Mouse (Mus musculus) left cerebral cortex, postnatal 4 days (tissue): ENCODE data around the gene Rhof. TPM values are rescaled to one million over a fixed set of nuclear protein-coding genes. Genes with fewer than 3 reads are reported as not detected.

Source experiments
- DNase-seq: peaks from one replicate; pipeline ENCODE4 v3.0.0-alpha.2; 2022
- intact Hi-C: fragments of 180-260 bp; cut with DNase I; formaldehyde crosslinking; loops from one replicate; pipeline ENCODE4 v1.15.1; 2025
- total RNA-seq, 2 experiments: library from RNA; stranded (reverse); gene quantifications; 2 replicates each; pipeline ENCODE4 v1.2.3; 2021

Gene Rhof
- total RNA-seq, 2 experiments from 2014 or later, result 44.0 to 48.8 TPM

DNA sequence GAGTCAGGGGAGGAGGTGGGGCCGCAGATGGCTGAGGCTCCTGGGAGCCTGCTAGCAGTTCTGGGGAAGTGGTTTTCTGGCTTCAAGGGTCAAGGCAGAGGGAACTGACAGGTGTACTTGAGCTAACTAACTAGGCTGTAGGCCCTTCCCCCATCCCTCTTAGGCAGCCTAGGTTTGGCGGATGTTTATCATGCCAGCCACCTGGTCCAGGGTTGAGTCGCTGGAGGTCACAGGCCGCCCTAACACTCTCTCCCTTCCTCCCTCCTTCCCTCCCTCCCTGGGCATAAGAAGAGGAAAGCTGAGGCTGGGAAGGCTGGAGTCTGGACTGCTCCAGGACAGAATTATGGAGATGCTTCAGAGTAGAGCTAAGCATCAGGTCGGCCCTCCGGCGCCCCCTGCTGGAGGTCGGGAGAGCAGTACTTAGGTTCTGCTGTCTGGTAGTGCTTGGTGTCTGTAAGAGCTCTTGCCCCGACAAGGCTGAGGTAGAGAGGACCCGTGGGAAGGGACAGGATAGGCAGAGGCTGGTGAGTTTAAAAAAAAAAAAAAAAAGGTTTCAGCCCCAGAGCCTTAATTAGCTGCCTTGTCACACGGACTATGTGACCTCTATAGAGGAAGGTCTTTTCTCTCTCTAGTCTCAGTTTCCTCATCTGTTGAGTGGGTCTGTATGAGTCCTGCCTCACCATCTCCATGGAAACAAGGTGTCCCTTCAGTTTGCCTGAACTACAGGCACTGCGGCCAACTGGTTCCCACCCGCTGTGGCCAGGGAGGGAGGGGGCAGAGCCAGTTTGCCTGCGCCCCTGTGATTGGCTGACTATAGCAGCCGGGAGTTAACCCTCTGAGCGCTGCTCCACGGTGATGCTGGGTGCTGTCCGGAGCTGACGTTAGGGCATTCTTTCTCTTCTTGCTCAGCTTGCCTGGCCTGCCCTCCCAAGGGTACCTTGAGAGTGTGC, 17.2 kb upstream of the Rhof start:
- intact Hi-C loops, result no loop called here

GRCm38 (mm10) chr5:123148073-123148722, 15.7 kb upstream of the Rhof start:
- DNase-seq, result no peak
- intact Hi-C loops, result no loop called here

More for the DNA sequence above, 17.2 kb upstream of the Rhof start:
- peak; percentile 94 for DNase-seq

- no peak for DNase-seq
- intact Hi-C loops, result no loop called here
Observed at GRCm38 (mm10) chr5:123147569-123147968, 15.1 kb upstream of the Rhof start.

GRCm38 (mm10) chr5:123146357-123146756, 13.9 kb upstream of the Rhof start:
- intact Hi-C loops, result no loop called here
- DNase-seq, result no peak

GRCm38 (mm10) chr5:123144746-123145590, 12.5 kb upstream of the Rhof start:
- intact Hi-C loops, result no loop called here
- no peak for DNase-seq

GRCm38 (mm10) chr5:123143971-123144745, 11.7 kb upstream of the Rhof start:
- intact Hi-C loops, result no loop called here
- no peak for DNase-seq

DNA sequence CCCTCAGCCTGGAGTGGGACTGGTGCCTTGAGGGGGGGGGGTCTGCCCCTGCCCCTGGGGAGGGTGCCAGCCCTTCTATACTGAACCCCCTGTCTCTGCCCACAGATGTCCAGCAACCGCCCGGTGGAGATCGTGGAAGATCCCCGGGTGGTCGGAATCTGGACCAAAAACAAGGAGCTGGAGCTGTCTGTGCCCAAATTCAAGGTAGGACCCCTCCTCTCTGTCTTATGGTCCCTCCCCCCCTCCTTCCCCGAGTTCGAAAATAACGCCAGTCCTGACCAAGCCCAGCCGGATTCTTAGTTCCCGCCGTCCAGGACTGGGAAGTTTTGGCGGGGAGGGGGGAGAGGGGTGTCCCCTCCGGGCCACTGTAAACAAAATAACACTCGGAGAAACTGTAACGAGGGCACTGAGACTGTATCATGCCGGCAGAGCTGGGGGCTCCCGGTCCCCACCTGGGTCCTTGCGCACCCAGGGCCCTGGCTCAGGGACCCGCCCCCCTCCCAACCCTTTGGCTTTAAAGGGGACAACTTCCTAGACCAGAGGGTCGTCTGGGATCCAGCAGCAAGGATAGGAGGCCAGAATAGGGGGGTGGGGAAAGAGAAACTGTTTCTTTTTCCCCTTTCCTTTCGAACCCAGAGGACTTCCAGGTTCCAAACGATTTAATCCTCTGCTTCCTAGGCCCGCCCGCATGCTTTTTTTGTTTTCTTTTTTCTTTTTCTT, 10.9 kb upstream of the Rhof start:
- intact Hi-C loops, result no loop called here
- DNase-seq, result no peak

- intact Hi-C loops, result no loop called here
- DNase-seq, result no peak
Observed at GRCm38 (mm10) chr5:123142161-123143157, 10.0 kb upstream of the Rhof start, which contains the start of gene Setd1b. TSS of gene Setd1b (plus strand) at chr5:123142193.

DNA sequence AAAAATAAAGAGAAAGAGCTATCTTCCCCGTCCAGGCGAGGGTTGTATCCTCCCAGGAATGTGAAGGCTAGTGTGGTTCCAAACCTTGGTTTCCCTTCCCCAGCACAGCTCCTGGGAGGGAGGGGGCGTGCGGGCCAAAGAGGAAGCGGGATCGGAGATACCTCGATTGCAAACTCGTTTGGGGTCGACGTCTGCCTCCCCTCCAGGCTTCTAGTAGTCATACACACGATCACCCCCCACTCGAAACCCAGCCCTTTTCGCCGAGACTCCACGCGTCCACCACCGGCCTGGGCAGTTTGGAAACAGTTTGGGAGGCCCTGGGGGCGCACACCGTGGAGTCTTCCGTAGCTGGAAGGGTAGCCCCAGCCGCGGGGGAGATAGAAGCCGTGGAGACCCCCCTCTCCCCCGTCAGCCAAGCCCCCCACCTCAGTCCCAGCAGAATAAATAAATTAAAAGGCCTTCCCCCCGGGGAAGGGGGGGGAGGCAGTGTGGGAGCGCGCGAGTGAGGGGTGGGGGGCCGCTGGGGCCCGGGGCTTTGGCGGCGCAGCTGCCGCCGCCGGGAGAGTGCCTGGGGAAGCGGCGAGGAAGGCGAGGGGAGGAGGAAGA, 9.2 kb upstream of the Rhof start:
- intact Hi-C loops, result no loop called here
- DNase-seq, result peak; percentile 66

DNA sequence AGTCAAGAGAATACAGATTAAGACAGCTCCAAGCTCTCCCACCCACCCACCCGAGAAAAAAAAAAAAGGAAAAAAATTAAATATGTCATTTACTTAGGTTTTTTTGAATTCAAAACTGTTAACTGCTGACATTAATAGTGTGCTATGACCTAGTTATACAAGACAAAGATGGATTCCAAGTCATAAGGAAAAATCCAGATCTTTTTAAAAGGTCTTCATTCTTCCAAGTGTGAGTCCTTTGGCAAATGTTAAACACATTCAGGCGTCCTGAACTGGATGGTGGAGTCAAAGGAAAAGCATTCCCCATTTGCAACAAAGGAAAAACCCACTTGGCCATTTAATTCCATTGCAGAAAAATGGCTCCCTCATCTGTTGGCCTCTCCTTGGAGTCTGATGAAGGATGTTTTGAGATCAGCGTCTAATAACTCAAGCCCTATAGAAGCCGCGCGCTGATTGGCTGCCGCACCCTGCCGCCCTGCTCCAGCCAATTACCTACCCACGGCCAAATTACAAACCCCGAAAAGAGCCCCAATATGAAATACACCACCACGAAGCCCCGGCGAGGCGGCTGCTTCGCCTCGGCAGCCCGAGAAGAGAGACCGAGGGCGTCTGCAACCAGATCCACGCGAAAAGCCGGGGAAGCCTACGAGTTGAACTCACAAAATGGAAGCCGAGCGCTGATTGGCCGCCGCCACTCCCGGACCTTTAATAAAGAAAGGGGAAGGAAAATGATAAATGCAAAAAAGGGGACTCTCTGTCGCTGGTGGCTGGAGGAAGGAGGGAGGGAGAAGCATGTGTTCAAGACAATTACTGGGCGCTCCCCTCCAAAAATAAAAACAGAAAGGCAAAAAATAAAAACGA, 8.4 kb upstream of the Rhof start:
- intact Hi-C loops, result no loop called here
- peak; percentile 94 for DNase-seq

DNA sequence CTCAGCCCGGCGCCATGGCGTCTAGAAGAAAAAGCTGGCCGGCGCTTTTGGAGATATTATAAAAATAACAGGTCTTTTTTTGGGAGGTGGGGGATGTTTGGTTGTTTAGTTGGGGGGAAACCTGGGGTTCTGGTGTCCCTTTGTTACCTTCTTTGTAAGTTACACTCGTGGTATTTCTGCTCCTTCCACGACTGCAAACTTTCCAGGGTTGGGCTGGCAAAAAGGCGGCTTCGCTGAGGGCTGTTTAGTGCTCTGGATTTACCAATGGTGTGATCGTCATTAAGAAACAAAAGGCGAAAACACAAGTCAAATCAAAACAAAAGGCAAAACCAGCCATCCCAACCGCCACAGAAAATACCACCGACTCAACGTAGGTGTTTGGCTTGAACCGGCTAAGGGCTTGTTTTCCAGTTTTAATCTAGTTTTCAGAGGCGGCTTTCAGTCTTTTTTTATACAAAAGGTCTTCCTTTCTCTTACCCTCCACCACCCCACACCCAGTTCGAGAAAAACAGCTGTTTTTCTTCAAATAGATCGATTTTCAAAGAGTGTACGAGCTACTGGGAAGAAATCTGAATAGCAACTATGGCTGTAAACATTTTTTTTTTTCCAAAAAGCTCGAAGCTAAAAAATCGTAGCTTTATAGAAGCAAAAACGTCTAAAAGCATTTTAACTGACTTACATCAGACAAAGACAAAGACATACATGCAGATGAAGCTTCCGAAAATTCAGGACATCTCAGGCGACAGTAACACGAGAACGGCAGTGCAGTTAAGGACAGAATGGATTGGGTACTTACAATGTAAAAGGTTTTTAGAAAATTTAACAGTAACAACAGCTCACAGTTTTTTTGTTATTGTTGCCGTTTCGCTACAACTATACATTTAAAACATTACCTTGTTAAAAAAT, 7.5 kb upstream of the Rhof start:
- intact Hi-C loops, result no loop called here
- DNase-seq, result no peak

GRCm38 (mm10) chr5:123138953-123139721, 6.6 kb upstream of the Rhof start:
- peak; percentile 88 for DNase-seq
- intact Hi-C loops, result no loop called here

GRCm38 (mm10) chr5:123138230-123138911, 5.9 kb upstream of the Rhof start:
- DNase-seq, result peak; percentile 73
- intact Hi-C loops, result no loop called here

- no peak for DNase-seq
- intact Hi-C loops, result no loop called here
Observed at GRCm38 (mm10) chr5:123137910-123138229, 5.4 kb upstream of the Rhof start.
